Mouse (Mus musculus) midbrain, postnatal 0 days (tissue): ENCODE data around the gene Mfsd4b1. TPM values are rescaled to one million over a fixed set of nuclear protein-coding genes. Genes with fewer than 3 reads are reported as not detected.

ENCODE experiments used
- ATAC-seq: fragments of 200-750 bp; cut with Nextera tagmentation; 2 replicates; pipeline ENCODE4 v1.8.0; 2017; ENCODE audit warnings: moderate number of reproducible peaks, mild to moderate bottlenecking, moderate TSS enrichment, moderate library complexity; ENCODE audit not compliant: low FRiP score
- DNase-seq: peaks from one replicate; pipeline ENCODE4 v3.0.0-alpha.2; 2015; ENCODE audit warnings: low spot score
- H3K27ac ChIP-seq: fragments of 300-500 bp; sonication (generic); 2 replicates; pipeline ENCODE4 v1.5.1; 2014; ENCODE audit warnings: low read depth, mild to moderate bottlenecking, low read length, mixed read lengths
- H3K27me3 ChIP-seq: fragments of 300-500 bp; sonication (generic); 2 replicates; pipeline ENCODE4 v1.6.1; 2014; ENCODE audit warnings: low read length, control low read depth, mixed read lengths; ENCODE audit not compliant: insufficient read depth
- H3K36me3 ChIP-seq: fragments of 300-500 bp; sonication (generic); 2 replicates; pipeline ENCODE4 v1.6.1; 2014; ENCODE audit warnings: low read length, control low read depth, mixed read lengths; ENCODE audit not compliant: insufficient read depth
- H3K4me1 ChIP-seq: fragments of 300-500 bp; sonication (generic); 2 replicates; pipeline ENCODE4 v1.6.1; 2014; ENCODE audit warnings: mild to moderate bottlenecking, control low read depth, antibody characterized with exemption, low read length, mixed read lengths; ENCODE audit not compliant: insufficient read depth
- H3K4me2 ChIP-seq: fragments of 300-500 bp; sonication (generic); 2 replicates; pipeline ENCODE4 v1.6.1; 2014; ENCODE audit warnings: low read depth, mild to moderate bottlenecking, low read length, mixed read lengths; ENCODE audit not compliant: poor library complexity, severe bottlenecking
- H3K4me3 ChIP-seq: fragments of 300-500 bp; sonication (generic); 2 replicates; pipeline ENCODE4 v1.5.1; 2014; ENCODE audit warnings: low read depth, mild to moderate bottlenecking, low read length, moderate library complexity
- H3K9ac ChIP-seq: fragments of 300-500 bp; sonication (generic); replicated peaks from 2 replicates; pipeline ENCODE4 v1.6.1; 2014; ENCODE audit warnings: mild to moderate bottlenecking, low read length, moderate library complexity, mixed read lengths; ENCODE audit not compliant: poor library complexity, severe bottlenecking
- H3K9me3 ChIP-seq: fragments of 300-500 bp; sonication (generic); 2 replicates; pipeline ENCODE4 v1.6.1; 2016; ENCODE audit warnings: low read length, control low read depth
- CTCF ChIP-seq: IDR thresholded peaks from 2 replicates; pipeline ENCODE4 v1.5.1; 2016; ENCODE audit warnings: antibody characterized with exemption, mild to moderate bottlenecking
- WGBS: fragments of 180-500 bp; shearing (Covaris S2); extraction: QIAGEN DNeasy Blood & Tissue Kit; methylation state at CpG from one replicate; pipeline ENCODE4 v1.1.7; 2014; 5-methylcytosine and 5-hydroxymethylcytosine counted together
- polyA plus RNA-seq: library from polyadenylated mRNA; unstranded; fragments of >200 nt; fragmentation: Nextera tagmentation; extraction: Ambion mirVana; gene quantifications from 2 replicates; pipeline ENCODE4 v1.2.1, GENCODE M21; 2015
- total RNA-seq: library from RNA; depleted of rRNA; stranded (reverse); fragments of >200 nt; gene quantifications from 2 replicates; pipeline ENCODE4 v1.2.3, GENCODE M21; 2014

Gene Mfsd4b1
- total and polyA plus RNA-seq, 2 experiments from 2014 or later, result 0.23 to 0.71 TPM

DNA sequence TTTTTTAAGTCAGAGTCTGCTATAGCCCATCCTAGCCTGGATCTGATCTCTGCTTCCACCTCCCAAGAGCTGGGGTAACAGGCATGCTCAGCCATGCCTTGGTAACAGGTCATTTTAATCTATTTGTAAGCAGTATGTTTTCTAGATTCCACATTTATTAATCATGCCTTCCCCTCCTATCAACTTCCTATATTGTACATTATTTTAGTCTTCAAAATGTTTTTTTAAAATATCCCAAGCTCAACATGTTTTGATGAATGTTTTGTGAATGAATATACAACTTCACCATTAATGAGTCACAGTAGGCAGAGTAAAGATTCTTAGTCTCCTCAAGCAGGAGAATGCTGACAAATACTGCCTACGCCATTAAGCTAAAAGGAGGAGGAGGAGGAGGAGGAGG, 42.0 kb upstream of the Mfsd4b1 start:
- DNase-seq (no peak), ATAC-seq (no peak)
- Histone ChIP-seq H3K4me3 (no peak overlapping the region), H3K9me3 (no peaks in the 10 kb centered on the region), H3K4me1 (no peaks in the 10 kb centered on the region), H3K4me2 (no peak overlapping the region), H3K27me3 (no peaks in the 10 kb centered on the region), H3K9ac (no peak overlapping the region), H3K36me3 (no peaks in the 10 kb centered on the region), H3K27ac (no peak overlapping the region)
- no peak for TF ChIP-seq CTCF
- 71% methylated on average over 1 of the region's 1 CpGs for WGBS

DNA sequence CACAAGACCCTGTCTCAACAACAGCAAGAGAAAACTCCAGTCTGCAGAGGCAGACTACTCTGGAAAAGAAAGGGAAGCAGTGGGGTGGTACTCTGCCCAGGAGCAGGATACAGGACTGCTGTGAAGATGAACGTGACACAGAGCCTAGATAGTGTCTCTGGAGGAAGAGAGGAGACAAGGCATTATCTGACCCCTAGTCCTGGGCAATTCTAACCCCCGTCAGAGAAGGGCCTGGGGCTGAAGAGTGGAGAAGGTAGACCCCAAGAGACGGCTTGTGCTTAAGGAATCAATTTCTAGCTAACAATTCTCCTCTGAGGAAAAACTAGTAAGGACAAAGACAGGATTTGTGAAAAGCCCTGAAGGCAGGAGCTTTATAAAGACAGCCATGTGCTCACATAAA, 40.3 kb upstream of the Mfsd4b1 start:
- DNase-seq (no peak), ATAC-seq (no peak)
- Histone ChIP-seq H3K27ac (no peak overlapping the region), H3K27me3 (no peaks in the 10 kb centered on the region), H3K4me1 (no peaks in the 10 kb centered on the region), H3K4me2 (no peak overlapping the region), H3K4me3 (no peak overlapping the region), H3K9ac (no peak overlapping the region), H3K36me3 (no peaks in the 10 kb centered on the region), H3K9me3 (no peaks in the 10 kb centered on the region)
- 29% methylated on average over 3 of the region's 3 CpGs for WGBS
- TF ChIP-seq CTCF, result no peak

DNA sequence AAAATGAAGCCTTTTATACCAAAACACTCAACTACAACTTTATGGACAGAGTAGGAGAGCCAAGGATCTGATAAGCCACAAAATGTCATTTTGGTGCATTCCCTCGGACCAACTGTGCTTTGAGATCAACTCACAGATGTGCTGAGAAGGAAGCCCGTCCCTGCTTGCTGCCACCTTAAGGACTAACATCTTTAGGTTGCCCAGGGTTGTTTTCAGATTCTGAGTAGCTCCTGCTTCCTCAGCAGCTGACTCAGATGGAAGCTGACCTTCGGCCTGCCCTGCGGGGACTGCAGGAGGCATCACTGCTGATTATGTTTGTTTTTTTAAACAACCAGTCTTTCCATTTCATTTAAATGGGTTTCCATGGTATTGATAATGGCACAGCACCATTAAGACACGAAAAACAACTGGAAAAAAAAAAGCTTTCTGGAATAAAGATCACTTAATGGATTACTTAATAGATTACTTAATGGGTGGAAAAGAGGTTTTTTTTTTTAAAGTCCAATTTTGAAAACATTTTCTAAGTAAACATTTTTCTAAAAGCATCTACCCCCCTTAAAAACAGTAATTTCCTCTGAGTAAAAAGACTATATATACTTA, 38.3 kb upstream of the Mfsd4b1 start:
- 45% methylated on average over 5 of the region's 5 CpGs for WGBS
- Histone ChIP-seq H3K9ac (no peak overlapping the region), H3K9me3 (no peaks in the 10 kb centered on the region), H3K4me3 (no peak overlapping the region), H3K4me1 (no peaks in the 10 kb centered on the region), H3K4me2 (no peak overlapping the region), H3K36me3 (no peaks in the 10 kb centered on the region), H3K27ac (no peak overlapping the region), H3K27me3 (no peaks in the 10 kb centered on the region)
- no peak for ATAC-seq
- TF ChIP-seq CTCF, result no peak
- DNase-seq, result no peak

DNA sequence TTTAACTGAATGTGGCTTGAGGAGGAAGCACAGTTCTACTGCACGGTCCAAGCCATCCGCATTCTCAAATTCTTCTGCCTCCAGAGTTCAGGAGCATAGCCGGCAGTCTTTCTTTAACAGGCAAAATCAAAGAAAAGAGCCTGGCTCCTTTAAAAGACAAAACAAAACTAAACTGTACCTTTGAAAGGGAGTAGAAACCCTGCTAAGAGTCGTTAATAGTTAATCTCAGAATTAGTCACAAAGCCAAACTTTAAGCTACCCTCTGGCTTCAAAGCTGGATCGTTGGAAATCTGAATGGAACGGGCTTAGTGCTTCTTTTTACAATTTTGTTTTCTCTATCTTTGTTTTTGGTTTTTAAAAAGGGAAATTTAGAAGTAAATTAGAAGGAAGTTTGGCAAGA, 37.7 kb upstream of the Mfsd4b1 start:
- Histone ChIP-seq H3K9ac (no peak overlapping the region), H3K4me3 (no peak overlapping the region), H3K4me2 (no peak overlapping the region), H3K27me3 (no peaks in the 10 kb centered on the region), H3K9me3 (no peaks in the 10 kb centered on the region), H3K36me3 (no peaks in the 10 kb centered on the region), H3K4me1 (no peaks in the 10 kb centered on the region), H3K27ac (no peak overlapping the region)
- DNase-seq (no peak), ATAC-seq (no peak)
- no peak for TF ChIP-seq CTCF
- WGBS, result 30% methylated on average over 6 of the region's 6 CpGs

DNA sequence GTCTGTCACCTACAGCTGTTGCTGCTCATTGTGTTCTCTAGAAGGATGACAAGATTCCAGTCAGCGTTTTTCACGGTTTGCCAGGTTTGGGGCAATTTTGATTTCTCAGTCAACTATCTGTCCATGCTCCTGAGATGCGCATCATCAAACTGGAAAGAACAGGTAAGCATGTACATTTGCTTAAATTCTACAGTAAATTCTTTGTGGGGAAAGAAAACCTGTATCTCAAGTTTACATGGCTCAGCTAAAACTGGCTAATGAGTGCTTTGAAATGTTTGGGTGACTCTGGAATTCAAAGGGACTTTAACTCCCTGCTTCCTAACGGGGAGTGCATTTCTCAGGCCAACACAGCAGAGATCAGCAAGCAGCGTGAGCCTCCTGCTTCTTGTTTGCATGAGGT, 36.9 kb upstream of the Mfsd4b1 start:
- no peak for DNase-seq
- Histone ChIP-seq H3K9me3 (no peaks in the 10 kb centered on the region), H3K27ac (no peak overlapping the region), H3K36me3 (no peaks in the 10 kb centered on the region), H3K4me2 (no peak overlapping the region), H3K27me3 (no peaks in the 10 kb centered on the region), H3K4me1 (no peaks in the 10 kb centered on the region), H3K9ac (no peak overlapping the region), H3K4me3 (no peak overlapping the region)
- no peak for ATAC-seq
- no peak for TF ChIP-seq CTCF
- WGBS, result 84% methylated on average over 5 of the region's 5 CpGs

DNA sequence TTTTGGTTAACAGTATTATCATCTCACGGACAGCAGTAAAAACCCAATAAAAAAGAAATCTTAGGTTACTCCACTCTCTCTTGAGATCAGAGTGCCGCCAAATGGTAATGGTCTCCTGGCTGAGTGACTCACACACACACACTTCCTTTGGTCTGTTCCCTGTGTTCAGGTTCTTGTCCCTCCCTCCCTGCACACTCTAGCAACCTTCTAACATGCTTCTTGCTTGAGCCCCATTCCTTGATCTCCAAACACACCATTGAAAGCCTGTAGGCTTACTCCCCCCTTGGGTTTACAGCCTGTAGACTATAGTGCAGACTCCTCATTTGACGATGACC, 33.7 kb upstream of the Mfsd4b1 start:
- H3K9me3 ChIP-seq, result no peaks in the 10 kb centered on the region
- no peak for TF ChIP-seq CTCF
- ATAC-seq, result no peak
- no peak overlapping the region for H3K4me3 ChIP-seq
- no peak for DNase-seq
- no peaks in the 10 kb centered on the region for H3K36me3 ChIP-seq
- no peak overlapping the region for H3K9ac ChIP-seq
- WGBS, result 88% methylated on average over 3 of the region's 3 CpGs
- H3K27ac ChIP-seq, result no peak overlapping the region
- no peaks in the 10 kb centered on the region for H3K27me3 ChIP-seq
- no peak overlapping the region for H3K4me2 ChIP-seq
- no peaks in the 10 kb centered on the region for H3K4me1 ChIP-seq
